Mouse (Mus musculus) CD8-positive naive resting alpha-beta T cell, adult 2 months (primary cell): ENCODE results near the gene Zdhhc1.

Experiments used
- DNase-seq, 2 experiments: peaks; one replicate each; pipeline ENCODE4 v3.0.0; 2022; ENCODE audit warnings: low read depth in 2 of 2, low spot score in 2 of 2

The Zdhhc1 gene

DNA sequence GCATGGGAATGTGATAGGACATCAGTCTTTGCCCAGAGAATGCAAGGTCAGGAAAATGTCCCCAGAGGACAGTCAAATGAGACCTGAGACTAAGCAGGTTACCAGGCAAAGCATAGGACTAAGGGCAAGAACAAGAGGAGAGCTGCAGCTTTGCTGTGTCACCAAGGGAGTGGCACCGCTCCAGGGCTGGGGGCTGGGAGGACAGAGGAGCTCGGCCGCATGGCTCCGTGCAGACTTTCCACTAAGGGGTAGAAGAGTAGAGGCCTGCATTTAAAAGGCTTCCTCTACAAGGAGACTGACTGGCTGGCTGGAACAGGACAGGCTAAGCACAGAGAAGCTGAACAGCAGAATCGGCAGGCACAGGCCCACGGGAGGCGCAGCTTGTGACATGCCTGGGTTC lies 32.1 kb downstream of the Zdhhc1 start:
- DNase-seq = no peak

DNA sequence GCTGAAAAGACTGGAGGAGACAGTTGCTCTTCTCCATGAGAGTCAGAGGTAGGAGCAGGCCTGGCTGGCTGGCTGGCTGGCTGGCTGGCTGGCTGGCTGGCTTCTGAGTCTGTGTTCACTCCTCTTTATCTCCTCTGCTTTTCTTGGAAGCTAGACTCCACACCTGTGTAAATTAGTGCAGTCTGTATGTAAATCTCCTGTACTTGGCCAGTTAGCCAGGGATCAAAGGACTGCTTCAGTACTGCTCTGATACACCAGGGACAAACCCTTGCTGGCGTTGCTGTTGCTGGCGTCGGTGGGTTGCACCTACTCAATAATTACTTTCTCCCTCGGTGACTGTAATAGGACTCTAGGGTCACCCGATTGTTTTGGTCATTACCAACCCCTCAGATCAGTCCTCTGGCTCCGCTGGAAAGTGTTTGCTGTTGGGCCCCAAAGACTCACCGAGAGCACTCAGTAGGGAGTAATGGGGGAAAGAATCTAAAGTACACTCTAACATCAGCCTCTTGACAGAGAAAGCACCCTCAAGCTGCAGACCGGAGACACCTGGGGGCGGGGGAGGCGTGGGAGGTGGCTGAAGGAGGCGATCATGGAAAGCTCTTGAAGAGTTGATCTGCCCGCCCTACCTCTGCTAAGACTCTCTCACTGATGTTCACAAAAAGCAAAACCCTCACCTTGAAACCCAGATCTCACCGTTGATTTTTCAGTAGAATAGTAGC lies 35.5 kb downstream of the Zdhhc1 start:
- DNase-seq = no peak

DNA sequence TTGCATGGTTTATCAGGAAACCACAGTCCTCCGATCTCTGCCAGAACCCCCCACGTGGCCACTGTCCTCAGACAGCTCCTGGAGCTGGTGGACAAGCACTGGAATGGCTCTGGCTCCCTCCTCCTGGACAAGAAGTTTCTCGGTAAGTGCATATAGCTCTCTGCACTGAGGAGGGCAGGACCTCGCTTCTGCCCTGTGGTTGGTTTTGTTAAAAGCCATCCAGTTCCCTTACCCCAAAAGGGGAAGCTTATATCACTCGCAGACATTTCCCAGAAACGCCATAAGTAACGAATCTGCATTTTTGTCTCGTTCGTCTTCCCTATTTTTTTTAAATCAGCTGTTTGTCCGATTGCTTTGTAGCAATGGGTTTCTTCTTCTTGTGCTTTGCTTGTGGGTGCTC lies 41.5 kb downstream of the Zdhhc1 start:
- DNase-seq = no peak

DNA sequence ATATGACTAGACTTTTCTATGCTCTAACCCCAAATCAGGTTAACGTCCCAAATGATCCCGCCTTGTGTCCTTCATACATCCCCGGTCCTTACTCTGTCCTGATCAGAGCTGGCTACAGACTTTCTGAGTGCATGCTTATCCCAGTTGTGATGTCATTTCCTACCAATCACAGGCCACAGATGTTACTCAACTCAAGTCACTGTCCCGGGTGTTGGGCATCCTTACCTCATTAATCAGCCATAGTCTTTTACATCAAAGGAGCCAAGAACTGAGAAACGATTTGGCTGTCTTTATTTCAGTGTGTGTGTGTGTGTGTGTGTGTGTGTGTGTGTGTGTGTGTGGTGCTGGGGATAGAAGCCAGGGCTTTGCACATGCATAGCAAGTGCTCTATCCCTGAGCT lies 42.6 kb downstream of the Zdhhc1 start:
- DNase-seq = no peak

DNA sequence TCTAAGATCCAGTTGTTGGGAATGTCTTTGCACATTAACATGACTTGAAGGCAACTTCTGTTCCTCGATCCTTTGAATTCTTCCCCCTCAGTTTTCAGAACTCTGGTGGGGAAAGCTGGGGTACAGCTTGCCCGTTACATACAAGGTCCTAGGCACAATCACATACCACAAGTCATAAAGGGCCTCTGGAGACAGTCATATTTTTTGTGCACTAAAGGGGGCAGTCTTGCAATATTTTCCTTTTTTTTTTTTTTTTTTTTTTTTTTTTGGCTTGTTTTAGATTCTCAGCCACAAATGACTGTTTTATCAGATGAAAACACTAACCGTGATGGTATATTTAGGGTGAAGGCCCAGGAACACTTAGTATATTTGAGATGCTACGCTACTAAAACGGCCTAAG lies 43.4 kb downstream of the Zdhhc1 start:
- no peak for DNase-seq

DNA sequence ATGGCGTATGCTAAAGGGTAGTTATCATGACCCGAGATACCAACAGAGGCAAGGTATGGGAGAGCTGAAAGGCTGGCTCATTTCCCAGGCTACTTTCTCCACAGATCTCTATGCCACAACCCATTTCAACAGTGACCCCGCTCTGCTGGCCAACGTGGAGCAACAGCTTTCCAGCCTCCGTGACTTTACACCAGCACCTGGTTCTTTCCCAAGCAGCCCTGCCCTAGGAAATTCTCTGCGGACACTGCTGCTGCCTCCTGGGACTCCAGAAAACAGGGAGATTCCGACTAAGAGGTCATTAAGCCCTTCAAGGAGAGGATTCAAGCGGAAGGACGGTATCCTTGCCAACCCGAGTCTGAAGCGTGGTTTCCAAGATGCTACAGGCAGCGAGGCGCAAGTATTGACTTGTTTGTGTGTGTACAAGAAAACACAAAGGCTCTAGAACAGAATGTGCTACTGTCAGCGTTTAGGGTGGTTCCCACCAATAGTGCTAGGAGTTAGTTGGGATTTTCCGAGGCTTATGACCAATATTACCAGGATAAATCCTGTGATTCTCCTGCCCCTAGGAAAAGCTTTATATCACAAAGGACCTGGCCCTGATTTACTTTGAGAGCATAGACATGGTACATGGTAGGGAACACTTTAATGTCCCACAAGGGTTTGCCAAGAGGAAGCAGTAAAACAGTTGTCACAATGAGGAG lies 44.6 kb downstream of the Zdhhc1 start:
- no peak for DNase-seq

DNA sequence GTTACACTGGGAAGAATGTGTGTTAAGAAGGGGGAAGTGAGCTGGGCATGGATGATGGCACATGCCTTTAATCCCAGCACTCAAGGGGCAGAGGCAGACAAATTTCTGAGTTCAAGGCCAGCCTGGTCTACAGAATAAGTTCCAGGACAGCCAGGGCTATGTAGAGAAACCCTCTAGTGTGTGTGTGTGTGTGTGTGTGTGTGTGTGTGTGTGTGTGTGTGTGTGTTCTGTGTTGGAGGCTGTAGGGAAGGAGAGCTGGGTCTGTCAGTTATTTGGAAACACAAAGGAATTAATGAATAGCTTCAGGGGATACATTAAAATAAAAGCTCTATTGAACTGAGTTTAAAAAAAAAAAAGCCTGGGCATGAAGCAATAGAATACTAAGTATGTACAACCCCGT lies 45.7 kb downstream of the Zdhhc1 start:
- no peak for DNase-seq

DNA sequence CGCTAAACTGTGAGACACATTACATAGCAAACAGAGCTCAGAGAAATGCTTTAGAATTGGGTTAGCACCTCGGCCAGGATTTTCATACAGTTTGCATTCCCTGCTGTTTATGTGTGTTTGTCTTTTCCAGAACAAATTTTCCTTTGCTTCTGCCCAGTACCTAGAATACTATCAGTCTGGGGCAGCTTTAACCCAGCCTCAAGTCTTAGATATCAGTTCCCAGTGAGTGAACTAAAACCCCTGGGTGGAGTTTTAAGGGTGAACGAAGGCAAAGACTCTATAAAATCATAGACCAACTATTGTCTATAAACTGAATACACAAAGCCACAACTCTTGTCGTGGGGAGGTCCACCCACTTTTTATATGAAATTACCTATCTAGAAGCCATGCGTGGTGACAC lies 48.1 kb downstream of the Zdhhc1 start:
- no peak for DNase-seq

DNA sequence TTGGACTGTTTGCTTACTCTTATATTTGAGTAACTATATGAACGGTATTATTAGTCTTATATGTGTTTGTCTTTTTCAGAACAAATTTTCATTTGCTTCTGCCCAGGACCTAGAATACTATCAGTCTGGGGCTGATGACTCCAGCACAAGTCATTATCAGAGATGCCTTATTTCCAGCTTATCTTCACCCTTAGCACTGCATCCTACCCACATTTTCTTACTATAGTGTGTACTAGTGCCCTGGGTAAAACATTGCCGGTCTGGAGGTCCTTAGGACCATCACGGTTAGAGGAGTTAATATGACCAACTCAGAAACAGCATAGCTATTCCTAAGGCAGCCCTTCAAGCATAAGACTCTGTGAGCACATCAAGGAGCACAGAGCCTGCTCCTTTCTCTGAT lies 48.5 kb downstream of the Zdhhc1 start:
- DNase-seq = no peak

DNA sequence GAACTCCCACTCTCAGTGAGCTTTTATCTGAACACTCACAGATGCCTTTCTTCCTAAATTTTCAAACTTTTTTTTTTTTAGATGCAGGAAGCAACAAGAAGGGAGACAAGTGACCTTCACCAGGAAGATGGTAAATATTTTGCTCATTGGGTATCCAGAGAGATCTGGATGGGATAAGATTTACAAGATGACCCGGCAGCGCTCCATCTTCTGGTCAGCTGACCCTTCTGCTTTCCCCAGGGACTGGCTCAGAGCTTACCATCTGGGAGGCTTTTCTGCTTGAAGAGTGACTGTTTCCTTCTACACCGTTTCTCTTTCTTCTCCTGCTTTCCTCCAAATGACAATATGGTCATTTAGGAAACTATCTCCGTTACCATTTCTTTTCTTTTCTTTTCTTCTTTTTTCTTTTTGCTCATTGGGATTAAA lies 50.6 kb downstream of the Zdhhc1 start:
- no peak for DNase-seq

DNA sequence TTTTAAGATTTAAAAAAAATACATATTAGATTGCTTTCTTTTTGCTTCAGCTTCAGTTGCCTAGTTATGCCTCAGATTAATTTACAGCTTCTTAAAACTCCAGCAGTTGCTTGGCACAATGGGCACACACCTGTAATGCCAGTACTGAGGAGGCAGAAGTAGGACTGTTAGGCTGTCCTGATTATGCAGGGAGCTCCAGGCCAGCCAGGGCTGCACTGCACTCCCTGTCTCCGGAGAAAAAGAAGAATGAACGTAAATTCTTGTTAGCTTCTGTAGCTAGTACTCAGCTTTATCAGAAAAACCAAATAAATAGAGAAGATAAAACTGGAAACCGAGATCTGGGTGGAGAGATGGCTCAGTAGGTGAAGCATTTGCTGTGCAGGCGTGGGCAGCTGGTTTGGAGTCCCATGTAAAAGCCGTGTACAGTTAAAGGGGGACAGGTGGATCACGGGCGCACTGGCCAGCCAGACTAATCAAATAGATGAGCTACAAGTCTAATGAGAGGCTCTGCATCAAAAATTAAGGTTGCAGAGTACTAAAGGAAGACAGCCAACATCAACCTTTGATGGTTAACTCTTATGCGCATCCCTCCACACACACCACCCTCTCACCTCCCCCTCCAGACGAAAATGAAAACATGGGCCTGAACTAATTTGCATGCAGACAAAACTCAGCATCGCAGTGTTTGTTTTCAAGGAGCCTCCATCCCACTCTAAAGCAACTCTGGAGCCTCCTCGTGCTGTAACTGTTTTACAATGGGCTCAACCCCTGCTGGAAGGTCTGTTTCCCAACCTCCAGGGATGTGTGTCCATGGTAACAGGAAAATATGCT lies 51.2 kb downstream of the Zdhhc1 start:
- no peak for DNase-seq

DNA sequence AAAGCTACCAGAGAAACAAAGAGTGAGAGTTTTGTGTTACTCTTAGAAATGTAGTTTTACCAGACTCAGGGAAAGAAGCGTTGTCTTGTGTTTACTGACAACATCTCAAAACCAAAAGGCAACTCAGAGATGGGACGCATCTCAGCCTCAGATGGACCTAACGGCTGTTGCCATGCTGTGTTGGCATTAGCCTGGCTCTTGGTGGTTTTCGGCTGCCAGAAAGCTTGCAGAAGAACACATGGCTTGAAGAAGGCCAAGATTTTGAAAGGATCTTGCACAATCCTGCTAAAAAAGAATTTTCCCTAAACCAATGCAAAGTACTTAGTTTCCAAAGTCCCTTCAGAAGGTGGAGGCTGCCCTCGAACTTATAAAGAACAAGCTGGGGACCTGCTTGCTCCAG lies 54.0 kb downstream of the Zdhhc1 start:
- DNase-seq = no peak

DNA sequence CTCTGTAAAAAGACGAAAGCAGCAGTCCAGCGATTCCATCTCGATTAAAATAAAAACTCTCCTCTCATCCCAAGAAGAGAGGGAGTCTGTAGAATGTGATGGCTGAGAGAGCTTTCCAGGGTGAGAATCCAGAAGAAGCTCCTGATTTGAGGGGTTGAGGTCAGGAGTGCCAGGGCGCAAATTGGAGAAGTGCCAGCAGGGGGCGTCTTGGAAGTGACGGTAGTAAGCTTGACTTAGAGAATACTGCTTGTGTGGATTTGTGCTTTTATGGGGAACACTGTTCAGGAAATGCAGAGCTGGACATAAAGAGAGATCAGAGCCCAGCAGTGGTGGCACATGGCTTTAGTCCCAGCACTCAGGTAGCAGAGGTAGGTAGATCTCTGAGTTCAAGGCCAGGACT lies 55.3 kb downstream of the Zdhhc1 start:
- peak in 1 of 2 experiments; percentile 21 for DNase-seq

DNA sequence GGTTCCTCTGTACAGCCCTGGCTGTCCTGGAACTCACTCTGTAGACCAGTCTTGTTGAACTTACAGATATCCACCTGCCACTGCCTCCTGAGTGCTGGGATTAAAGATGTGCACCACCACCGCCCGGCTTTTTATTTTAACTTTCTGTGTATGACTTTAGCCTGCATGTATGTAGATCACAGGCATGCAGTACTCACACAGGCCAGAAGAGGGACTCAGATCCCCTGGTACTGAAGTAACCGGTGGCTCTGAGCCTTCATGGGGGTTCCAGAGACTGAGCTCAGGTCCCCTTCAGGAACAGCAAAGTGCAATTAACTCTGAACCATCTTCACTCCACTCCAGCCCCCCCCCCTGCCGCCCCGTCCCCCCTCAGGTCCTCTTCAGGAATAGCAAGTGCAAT lies 57.8 kb downstream of the Zdhhc1 start:
- no peak for DNase-seq

DNA sequence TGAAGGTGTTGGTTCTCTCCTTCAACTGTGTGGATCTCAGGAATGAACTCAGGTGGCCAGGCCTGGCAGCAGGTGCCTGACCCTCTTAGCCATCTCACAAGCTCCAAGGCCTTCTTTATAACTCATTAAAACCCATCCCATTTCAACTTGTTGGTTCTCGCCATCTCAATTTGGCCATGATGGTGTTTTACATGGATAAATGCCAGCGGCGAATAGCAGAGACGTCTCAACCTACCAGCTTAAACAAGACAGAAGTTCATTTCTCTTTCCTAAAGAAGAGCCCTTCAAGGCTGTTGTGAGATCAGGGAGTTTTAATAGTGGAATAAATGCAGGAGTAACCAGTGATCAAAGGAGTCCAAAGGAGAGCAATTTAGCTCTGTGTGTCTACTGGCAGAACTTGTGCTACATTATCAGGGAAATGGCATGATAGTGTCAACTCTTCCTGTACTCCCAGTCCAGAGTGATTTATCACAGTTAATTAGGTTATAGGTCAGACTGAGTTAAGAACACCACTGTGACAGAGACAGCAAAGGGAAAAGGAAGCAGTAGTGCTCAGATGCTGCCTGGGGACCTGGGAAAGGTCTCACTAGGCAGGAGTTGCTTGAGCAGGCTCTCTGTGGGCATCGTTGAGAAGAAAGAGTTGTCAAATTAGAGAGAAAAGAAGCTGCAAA lies 59.5 kb downstream of the Zdhhc1 start:
- no peak for DNase-seq

DNA sequence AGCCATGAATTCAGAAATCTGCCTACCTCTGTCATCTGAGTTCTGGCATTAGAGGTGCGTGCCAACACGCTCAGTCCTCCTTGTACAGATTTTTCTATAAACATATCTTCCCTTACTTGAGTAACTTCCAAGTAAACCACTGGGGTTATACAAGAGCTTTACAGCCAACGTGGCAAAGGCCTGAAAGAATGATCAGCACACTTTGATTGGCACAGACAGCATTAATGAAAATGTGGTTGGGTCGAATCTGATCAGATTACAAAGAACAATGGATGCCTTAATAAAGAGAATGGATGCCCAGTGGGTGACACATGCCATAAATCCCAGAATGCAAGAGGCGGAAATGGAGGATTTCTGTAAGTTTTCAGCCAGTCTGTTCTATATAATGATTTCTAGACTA lies 60.5 kb downstream of the Zdhhc1 start:
- DNase-seq = no peak

DNA sequence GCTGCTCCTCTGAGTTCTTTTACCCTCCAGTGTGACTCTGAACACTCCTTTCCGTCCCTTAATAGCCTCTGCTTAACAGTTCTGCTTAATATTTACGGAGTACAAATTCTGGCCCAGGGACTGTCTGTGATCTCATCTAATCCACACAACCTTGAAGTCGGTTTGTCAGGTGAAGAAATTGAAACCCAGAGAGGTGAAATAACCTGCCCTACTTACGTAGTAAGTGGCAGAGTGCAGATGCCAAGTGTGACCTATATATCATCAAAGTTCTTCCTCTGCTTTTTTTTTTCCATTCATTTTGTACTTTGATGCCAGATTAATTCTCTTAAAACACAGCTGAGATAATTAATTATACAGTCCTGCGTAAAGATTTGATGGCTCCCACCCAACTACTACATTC lies 62.6 kb downstream of the Zdhhc1 start:
- no peak for DNase-seq

DNA sequence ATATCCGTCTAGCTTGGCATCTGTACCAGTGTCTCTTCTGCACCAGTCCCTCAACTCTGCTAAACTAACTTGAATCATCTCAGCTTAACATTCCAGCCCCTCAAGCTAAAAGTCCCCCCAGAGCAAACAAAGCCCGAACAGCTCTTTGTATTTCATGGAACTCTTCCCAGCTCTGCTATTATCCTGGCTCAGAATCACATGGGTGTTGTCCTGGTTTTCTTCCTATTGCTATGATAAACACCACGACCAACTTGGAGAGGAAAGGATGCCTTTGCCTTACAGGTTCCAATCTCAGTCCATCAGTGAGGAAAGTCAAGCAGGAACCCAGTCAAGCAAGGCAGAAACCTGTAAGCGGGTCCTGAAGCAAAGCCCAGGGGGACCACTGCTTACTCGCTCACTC lies 63.2 kb downstream of the Zdhhc1 start:
- DNase-seq = no peak

DNA sequence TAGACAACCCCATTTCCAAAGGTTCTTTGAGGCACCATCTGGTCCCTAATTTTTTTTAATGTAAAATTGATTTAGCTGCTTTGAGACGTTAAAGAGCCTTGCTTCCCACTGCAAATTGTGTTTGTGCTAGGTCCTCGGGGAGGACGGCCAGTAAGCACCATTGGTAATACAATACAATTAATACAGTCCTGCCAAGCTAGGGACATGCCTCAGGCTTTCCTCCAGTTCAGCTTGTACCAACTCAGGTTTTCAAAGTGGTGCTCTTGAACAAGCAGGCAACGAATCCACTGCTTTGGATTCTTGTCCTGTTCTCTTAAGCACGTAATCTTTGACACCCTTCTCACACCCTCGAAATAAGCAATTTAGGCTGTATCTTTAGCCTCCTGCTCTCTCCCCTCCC lies 63.7 kb downstream of the Zdhhc1 start:
- DNase-seq = no peak

DNA sequence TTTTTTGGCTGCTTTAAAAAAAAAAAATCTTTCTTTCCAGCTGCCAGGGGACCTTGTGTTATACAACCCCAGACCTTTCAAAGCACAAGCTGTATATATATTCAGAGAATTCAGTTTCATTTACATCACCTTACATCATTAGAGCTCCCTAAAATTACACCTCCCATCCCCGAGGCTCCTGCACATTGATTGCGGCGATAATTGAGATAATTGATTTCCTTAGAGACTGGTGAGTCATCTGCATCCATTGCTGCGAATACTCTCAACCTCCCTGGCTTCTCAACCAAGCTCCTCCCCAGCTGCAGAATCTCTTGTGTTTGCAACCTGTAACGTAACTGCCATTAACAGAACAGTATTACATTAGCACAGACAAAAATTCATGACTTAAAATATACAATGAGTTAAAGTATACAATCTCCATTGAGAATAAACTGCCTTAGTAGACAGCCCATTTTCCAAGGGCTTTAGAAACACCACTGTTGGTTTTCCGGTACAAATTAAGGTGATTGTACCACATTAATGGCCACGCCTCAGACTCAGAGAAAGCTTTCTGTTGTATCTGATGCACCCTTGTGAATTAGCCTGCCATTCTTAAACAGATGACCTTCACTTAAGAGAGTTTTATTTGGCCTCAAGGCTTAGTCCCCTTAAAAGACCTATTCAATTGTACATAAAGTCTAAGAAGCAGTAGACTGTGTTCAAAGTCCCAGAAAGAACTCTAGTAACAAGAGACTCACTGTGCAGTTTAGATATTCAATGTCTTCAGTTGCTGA lies 64.8 kb downstream of the Zdhhc1 start:
- DNase-seq = no peak

DNA sequence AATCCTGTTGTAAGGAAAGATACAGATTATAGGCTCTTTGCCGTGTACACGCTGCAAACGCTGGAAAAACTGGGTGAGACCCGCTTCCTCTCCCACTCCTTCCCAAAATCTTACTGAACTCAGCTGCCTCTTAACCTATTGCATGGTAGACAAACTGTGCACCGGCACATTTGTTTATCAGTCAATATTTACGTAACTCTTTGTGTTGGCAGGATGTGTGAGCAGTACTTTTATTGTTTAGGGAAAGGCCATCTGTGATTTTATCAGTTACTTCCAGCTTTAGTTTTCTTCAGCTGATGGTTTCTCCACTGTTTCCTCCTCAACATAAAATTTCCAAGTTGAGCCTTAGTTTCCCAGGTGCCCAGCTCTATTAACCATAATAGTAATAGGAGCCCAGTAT lies 69.8 kb downstream of the Zdhhc1 start:
- DNase-seq = no peak
